Mouse (Mus musculus): Measurements from ENCODE around the gene Kcnj14.

GRCm38 (mm10) chr7:45786661-45787413 lies 37.7 kb downstream of the Kcnj14 start:
- TF ChIP-seq CTCF (IDR thresholded peaks at IDR 0.05; ENCODE audit: low read depth, low read length) (no peak), TAL1 (conservative IDR thresholded peaks at IDR 0.05; ENCODE audit: low read depth, low read length) (no peak), GATA1 (IDR thresholded peaks at IDR 0.05; ENCODE audit: borderline replicate concordance, low read length) (no peak), POLR2AphosphoS5 (IDR thresholded peaks at IDR 0.05; ENCODE audit: insufficient replicate concordance, low read depth, low read length) (no peak), GATA2 (IDR thresholded peaks at IDR 0.05; ENCODE audit: borderline replicate concordance, low read depth, low read length) (no peak)
